Mouse (Mus musculus): ENCODE results near the gene Tsc1.

The Tsc1 gene

GRCm38 (mm10) chr2:28616358-28616757 is 24.7 kb upstream of the Tsc1 start:
- no peak for DNase-seq (ENCODE audit: low spot score in 2 of 2)

GRCm38 (mm10) chr2:28616874-28617273 is 24.2 kb upstream of the Tsc1 start:
- DNase-seq (ENCODE audit: low spot score in 2 of 2) = no peak

GRCm38 (mm10) chr2:28617498-28618486 is 23.2 kb upstream of the Tsc1 start:
- DNase-seq (ENCODE audit: low spot score in 2 of 2) = no peak

- no peak for DNase-seq (ENCODE audit: low spot score in 2 of 2)
These were observed 22.2 kb upstream of the Tsc1 start for GRCm38 (mm10) chr2:28618777-28619336.

DNA sequence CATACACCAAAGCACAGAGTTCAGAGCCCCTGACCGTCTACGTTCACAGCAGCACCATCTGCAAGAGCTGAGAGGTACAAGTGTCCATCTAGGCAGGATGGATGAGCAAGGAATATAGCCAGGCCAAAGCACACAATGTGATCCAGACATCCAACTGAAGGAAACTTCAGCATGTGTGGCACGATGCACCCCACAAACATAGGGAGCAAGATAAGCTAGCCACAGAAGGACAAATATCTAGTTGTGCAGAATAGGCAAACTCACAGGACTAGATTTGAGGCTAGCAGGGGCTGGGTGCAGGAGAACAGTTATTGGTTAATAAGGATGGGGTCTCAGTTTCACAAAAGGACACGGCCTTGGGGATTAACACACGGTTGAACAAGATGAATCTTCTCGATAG is 21.7 kb upstream of the Tsc1 start:
- no peak for DNase-seq (ENCODE audit: low spot score in 2 of 2)

DNA sequence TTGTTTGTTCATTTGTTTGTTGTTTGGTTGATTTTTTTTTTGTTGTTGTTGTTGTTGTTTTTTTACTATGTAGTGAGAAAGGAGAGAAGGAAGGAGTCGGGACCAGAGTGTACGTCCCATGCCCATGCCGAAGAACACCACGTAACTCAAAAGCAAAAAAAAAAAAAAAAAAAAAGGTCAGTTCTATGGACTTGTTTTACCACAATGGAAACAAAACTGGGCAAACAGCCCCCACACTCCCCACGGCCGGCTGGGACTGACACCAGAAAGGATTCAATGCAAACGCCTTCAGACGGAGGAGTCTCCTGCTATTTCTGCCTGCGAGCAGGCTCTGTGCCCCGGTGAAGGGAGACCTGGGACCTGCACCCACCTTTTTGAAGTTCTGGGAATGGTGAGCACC is 20.5 kb upstream of the Tsc1 start:
- no peak for DNase-seq (ENCODE audit: low spot score in 2 of 2)

DNA sequence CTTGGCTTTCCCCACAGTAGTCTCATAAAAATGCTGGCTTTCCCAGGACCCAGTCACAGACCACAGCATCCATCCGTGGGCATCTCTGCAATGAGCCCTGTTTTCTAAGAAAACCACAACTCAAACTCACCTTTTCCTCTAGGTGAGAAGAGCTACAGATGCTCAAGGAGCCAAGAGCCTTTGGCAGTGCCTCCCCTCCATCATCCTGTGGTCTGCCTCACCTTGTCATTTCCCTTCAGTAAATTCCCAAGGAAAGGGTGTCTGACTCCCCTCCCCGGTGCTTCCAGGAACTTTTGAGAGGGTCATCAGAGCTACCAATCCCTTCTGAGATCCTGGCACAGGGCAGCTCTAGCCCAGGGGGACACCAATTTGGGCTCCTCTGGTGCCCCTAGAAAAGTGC is 19.9 kb upstream of the Tsc1 start:
- no peak for DNase-seq (ENCODE audit: low spot score in 2 of 2)

DNA sequence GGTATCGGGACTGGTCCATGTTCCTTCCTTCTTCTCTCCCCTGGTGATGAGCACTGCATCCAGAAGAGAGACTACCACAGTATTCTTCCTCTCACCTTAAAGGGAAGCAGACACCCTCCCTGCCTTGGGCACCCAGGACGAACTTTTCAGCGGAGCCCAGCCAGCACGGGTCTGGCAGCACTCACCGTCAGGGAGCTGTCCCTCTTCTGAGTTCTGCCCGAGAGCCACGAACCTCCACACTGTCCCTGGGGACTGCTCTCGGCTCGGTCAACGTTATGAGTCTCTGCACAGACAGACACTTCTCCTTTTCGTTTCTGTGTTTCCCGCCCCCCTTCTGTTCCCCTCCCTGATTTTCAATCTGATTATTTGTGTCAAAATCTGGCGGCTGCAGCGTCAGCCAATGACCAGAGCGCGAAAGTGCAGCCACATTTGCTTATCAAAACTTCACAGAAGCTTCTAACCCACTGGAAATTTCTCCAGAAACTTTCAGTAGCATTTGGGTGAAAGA is 19.3 kb upstream of the Tsc1 start, which contains the start of gene Gfi1b:
TSS of gene Gfi1b (minus strand) at position 319 of the 508 bp plus-strand sequence.
- no peak for DNase-seq (ENCODE audit: low spot score in 2 of 2)

- DNase-seq (ENCODE audit: low spot score in 2 of 2) = no peak
These were observed 18.4 kb upstream of the Tsc1 start for GRCm38 (mm10) chr2:28622521-28623124.

- no peak for DNase-seq (ENCODE audit: low spot score in 2 of 2)
These were observed 16.2 kb upstream of the Tsc1 start for GRCm38 (mm10) chr2:28624870-28625269.

- no peak for DNase-seq (ENCODE audit: low spot score in 2 of 2)
These were observed 15.0 kb upstream of the Tsc1 start for GRCm38 (mm10) chr2:28626038-28626437.

- DNase-seq (ENCODE audit: low spot score in 2 of 2) = no peak
These were observed 13.0 kb upstream of the Tsc1 start for GRCm38 (mm10) chr2:28628053-28628452.

GRCm38 (mm10) chr2:28629911-28630381 is 11.1 kb upstream of the Tsc1 start:
- no peak for DNase-seq (ENCODE audit: low spot score in 2 of 2)

GRCm38 (mm10) chr2:28632626-28633025 is 8.4 kb upstream of the Tsc1 start:
- DNase-seq (ENCODE audit: low spot score in 2 of 2) = no peak

DNA sequence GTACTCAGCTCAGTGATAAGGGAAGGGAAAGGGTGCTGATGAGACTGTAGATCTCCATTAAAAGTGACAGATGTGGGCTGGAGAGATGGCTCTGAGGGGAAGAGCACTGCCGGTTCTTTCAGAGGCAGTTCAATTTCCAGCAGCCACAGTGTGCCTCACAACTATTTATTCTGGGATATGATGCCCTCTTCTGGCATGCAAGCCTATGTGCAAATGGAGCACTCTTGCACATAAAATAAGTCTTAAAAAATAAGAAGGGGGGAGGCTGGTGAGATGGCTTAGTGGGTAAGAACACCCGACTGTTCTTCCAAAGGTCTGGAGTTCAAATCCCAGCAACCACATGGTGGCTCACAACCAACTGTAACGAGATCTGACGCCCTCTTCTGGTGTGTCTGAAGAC is 7.9 kb upstream of the Tsc1 start:
- no peak for DNase-seq (ENCODE audit: low spot score in 2 of 2)

- no peak for DNase-seq (ENCODE audit: low spot score in 2 of 2)
These were observed 5.8 kb upstream of the Tsc1 start for GRCm38 (mm10) chr2:28635199-28635598.

GRCm38 (mm10) chr2:28637106-28637845 is 3.8 kb upstream of the Tsc1 start:
- DNase-seq (ENCODE audit: low spot score in 2 of 2) = no peak

GRCm38 (mm10) chr2:28638352-28638751 is 2.7 kb upstream of the Tsc1 start:
- no peak for DNase-seq (ENCODE audit: low spot score in 2 of 2)

DNA sequence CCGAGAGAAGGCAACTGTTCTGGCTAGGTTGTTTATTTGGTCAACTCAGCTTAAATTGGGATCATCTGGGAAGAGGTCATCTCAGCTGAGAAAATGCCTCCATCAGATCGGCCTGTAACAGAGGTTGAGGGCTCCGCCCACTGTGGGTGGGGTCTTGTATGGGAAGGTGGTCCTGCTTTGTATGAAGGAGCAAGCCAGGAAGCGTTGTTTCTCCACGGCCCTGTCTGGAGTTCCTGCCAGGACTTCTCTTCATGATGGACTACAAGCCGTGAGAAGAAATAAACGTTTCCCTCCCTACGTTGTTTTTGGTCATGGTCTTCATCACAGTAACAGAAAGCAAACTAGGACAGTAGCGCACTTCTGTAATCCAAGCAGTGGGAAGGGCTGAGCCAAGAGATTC is 2.1 kb upstream of the Tsc1 start:
- no peak for DNase-seq (ENCODE audit: low spot score in 2 of 2)

DNA sequence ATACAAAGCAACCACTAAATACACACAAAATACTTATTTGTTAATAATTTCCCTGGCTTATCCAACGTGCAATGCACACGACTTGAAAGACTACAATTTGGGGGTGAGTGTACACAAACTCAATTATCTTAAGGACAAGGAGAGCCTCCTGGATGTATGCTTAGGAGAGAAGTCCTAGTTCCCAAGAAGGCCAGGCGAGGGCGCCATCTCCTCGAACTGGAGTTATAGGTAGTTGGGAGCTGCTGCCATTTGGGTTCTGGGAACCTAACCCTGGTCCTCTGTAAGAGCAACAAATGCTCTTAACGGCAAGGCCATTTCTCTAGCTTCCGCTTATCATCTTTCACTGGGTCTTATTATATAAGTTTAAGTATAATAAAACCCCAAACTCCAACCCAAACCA is 1.2 kb upstream of the Tsc1 start:
- peak in 1 of 2 experiments; percentile 30 for DNase-seq (ENCODE audit: low spot score in 2 of 2)

DNA sequence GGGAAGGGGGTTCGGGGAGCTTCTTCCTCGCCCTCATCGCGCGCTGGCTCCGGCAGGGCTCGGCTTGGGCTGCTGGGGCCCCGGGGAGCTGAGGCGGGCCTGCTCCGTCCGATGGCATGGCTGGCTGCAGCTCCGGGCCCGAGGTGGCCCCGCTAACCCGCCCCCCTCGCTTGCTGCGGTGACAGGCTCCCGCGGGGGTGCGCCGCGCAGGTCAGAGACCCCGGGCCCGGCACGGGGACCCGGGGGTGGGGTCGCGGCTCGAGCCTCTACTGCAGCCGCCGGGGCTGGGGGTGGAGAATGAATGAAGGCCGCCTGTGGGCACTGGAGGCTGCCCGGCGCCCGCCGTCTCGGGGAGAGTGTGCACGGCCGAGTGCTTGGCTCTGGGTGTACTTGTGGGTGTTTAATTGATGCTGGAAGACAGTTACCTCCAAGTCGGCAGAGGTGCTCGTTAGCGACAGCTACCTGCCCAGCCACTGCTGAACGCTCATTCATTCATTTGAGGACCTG is 460 bp downstream of the Tsc1 start:
- peak in 1 of 2 experiments; percentile 28 for DNase-seq (ENCODE audit: low spot score in 2 of 2)

Data from left cerebral cortex, adult 9 months (tissue).